Mouse (Mus musculus) left cerebral cortex, postnatal 36 days (tissue): ENCODE results near the gene Gm45713. TPM values are rescaled to one million over a fixed set of nuclear protein-coding genes. Genes with fewer than 3 reads are reported as not detected.
"Not testable (repeated sequence)": the region's sequence is repeated elsewhere in the genome, so short reads cannot be mapped to it uniquely, and the experiment has no call there.

Source experiments
- DNase-seq, 2 experiments: peaks; one replicate each; pipeline ENCODE4 v3.0.0; 2021 to 2022; ENCODE audit warnings: low spot score in 2 of 2, mixed read lengths in 1 of 2
- intact Hi-C: fragments of 180-260 bp; cut with DNase I; formaldehyde crosslinking; loops from one replicate; pipeline ENCODE4 v1.15.1; 2025
- total RNA-seq, 2 experiments: library from RNA; stranded (reverse); gene quantifications; 2 replicates each; pipeline ENCODE4 v1.2.3; 2021

Gm45713 gene
- not detected for total RNA-seq

DNA sequence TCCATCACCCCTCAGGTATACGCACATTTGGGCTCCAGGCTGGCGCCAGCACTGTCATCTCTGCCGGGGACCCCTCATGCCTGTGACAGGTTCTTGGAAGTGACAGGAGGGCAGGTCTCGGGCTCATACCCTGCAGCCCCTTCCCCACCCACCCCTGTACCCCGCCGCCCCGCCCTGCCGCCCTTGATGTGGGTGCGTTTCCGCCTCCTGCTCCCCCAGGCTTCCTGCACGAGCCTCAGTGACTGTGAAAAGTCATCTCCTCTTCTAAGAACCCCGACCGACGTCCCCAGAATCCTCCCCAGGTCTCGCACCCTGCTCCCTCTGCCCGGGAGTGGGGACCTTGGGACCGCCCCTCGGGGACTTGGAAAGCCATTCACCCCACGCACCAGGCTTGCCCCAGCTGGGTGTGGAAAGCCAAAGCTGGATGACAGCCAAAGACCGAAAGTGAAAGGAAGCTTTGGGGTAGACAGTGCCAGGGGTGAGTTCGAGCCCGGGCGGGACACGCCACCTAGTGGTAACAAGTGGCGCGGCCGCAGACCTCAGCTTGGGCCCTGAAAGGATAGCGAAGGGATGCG is at the start of gene Gm45713, which contains the start of gene Flt3l:
Gene Gm45713 (minus strand): TSS at position 239 of the 575 bp plus-strand sequence.
Gene Flt3l (minus strand): TSS at position 440 of the 575 bp plus-strand sequence.
- DNase-seq = peak; percentile 80 to 86
- intact Hi-C loops = loop anchor here (2.0 kb wide), 1 partner anchor 57 kb away; no protein-coding TSS in a partner anchor

DNA sequence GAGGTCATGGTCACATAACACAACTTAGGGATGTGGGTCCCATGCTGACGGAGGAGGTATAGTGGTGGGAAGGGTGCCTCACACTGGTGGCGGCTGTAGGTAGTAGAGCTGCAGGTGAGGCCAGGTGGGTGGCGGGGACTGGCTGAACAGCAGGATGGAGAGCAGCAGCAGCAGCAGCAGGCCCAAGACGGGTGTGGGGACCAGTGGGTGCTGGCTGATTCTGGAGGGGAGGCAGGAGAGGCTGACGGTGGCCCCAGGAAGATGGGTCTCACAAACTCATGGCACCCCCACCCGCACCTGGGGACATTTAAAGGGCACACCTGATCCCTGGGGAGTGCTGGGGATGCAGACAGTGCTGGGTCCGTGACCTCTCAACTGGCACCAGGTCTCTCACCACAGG is 47.6 kb upstream of the Gm45713 start:
- intact Hi-C loops = no loop called here
- no peak for DNase-seq

DNA sequence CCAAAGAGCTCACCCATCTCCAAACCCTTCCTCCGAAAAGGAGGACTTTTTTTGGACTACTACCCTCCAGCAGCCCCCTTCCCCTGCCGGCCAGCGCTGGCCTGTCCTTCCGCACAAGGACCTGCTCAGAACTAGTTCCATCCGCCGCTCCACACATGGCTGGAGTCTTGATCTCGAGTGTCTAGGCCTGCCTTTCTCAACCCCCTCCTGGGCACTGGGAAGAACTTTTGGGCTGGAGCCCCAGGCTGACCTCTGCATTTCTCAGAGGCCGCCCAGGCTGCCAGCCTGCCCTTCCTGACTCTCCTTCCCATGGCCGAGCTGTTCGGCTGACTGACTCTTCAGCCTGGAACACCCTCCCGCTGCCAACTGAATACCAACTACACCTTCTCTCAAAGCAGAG is 46.6 kb upstream of the Gm45713 start:
- no peak for DNase-seq
- intact Hi-C loops = no loop called here

DNA sequence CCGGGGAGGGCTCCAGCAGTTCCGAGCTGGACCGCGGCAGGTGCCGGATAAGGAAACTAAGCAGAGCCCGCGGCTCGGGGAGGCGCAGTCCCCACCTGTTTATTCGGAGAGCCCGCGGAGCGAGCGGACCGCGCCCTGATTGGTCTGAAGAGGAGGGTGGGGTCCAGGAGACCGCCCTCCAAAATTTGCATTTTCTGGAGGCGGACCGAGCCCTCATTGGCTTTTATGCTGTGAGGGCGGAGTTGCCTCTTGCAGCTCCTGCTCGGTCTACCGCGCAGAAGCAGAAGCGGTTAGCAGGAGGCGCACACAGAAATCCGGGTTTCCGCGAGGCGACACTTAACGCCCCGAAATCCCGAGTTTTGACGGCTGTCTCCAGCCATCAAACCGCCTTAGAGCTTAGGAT is 46.2 kb upstream of the Gm45713 start:
- DNase-seq = peak; percentile 84 to 85
- intact Hi-C loops = no loop called here

DNA sequence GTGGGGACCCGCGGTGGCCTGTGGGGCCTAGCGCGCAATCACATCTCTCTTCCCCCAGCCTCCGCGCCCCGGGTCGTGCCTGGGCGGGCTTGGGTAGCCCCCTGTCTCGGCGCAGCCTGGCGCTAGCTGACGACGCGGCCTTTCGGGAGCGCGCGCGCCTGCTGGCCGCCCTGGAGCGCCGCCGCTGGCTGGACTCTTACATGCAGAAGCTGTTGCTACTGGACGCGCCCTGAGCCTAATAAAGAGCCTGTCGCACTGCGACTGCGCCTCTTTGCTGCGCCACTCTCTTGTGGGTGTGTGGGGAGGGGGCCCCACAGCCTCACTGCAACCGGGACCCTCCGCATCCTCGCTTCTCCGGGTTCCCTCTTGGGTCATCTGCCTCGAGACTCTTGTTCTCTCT is 45.5 kb upstream of the Gm45713 start:
- DNase-seq = no peak
- intact Hi-C loops = no loop called here

- intact Hi-C loops = no loop called here
- DNase-seq = no peak
Observed at GRCm38 (mm10) chr7:45180896-45181477, 45.0 kb upstream of the Gm45713 start, which contains the start of gene Pth2. Gene Pth2, plus strand, starts transcription at chr7:45180995.

DNA sequence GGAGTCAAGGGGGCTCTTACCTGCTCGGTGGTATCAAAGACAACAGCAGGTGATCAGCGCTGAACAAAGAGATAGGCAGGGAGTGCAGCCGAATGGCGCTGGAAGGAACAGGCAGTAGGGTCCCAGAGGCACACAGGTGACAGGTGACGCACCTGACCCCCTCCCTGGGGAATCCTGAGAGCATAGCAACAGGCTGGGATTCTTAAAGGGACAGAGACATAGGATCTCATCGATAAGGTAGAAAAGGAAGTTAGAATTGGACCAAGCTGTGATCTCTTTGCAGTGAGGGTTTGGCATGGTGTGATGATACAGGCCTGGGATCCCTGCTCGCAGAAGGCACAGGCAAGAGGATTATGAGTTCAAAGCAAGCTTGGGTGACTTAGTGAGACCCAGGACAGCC is 43.4 kb upstream of the Gm45713 start, which contains the start of gene Gfy:
Gene Gfy (minus strand): TSS at position 101 of the 400 bp plus-strand sequence.
- intact Hi-C loops = no loop called here
- no peak for DNase-seq

DNA sequence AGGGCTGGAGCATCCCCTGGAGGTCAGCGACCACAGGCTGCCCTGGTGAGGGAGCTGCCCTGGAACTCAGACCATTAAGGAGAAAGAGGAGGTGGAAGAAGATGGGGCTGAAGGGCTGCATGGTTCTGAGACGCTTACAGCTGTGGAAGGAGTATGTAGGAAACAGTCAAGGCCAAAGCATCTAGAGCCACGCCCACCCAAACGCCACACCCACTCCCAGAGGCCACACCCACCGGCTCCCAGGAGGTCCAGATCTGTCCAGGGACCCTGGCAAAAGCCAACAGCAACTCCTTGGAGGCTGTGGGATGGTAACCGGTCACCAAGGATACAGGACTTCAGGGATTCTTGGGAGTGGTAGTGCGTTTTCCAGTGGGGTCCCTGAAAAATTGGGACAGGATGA is 42.5 kb upstream of the Gm45713 start:
- intact Hi-C loops = no loop called here

GRCm38 (mm10) chr7:45176356-45176755 is 40.3 kb upstream of the Gm45713 start:
- intact Hi-C loops = no loop called here
- DNase-seq = peak in 1 of 2 experiments; percentile 43

More for the DNA sequence above, 42.5 kb upstream of the Gm45713 start:
- no peak for DNase-seq

- peak in 1 of 2 experiments; percentile 19 for DNase-seq
- intact Hi-C loops = no loop called here
Observed at GRCm38 (mm10) chr7:45175929-45176328, 39.9 kb upstream of the Gm45713 start.

DNA sequence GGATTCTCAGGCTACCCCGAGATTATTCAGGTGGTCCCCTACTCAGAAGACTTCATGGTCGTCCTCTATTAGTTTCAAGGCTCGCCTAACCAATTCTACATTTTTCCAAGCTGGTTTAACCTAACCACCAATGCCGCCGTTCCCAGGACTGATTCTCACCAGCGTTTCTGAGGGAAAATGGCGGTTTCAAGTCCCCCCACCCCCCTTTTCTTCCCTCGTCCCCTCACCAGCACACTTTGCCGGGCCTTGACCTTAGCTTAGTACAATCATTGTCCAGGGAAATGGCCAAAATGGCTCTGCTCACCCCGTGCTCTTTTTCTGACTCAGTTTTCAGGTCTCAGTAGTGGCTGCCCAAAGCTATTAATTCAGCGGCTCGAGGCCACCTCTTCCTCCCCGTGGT is 39.4 kb upstream of the Gm45713 start:
- intact Hi-C loops = no loop called here
- no peak for DNase-seq

DNA sequence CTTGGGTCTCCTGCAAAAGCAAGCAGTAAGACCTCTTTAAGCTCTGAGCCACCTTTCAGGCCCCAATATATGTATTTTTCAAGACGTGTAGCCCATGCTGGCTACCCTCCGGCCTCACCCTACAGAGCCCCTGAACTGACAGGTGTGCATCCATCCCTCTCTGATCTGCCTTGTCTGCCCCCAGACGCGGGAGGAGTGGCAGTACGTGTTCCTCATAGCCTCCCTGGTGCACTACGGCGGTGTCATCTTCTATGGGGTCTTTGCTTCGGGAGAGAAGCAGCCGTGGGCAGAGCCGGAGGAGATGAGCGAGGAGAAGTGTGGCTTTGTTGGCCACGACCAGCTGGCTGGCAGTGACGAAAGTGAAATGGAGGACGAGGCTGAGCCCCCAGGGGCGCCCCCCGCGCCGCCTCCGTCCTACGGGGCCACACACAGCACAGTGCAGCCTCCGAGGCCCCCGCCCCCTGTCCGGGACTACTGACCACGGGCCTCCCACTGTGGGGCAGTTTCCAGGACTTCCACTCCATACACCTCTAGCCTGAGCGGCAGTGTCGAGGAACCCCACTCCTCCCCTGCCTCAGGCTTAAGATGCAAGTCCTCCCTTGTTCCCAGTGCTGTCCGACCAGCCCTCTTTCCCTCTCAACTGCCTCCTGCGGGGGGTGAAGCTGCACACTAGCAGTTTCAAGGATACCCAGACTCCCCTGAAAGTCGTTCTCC is 38.7 kb upstream of the Gm45713 start:
- intact Hi-C loops = no loop called here
- peak in 1 of 2 experiments; percentile 38 for DNase-seq

DNA sequence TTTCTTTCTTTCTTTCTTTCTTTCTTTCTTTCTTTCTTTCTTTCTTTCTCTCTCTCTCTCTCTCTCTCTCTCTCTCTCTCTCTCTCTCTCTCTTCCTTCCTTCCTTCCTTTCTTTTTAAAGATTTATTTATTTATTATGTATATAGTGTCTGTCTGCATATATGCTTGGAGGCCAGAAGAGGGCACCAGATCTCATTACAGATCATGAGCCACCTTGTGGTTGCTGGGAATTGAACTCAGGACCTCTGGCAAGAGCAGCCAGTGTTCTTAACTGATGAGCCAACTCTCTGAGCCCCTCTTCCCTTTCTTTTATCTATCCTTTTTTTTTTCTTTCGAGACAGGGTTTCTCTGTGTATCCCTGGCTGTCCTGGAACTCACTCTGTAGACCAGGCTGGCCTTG is 37.7 kb upstream of the Gm45713 start:
- DNase-seq, intact Hi-C loops: not testable (repeated sequence)

DNA sequence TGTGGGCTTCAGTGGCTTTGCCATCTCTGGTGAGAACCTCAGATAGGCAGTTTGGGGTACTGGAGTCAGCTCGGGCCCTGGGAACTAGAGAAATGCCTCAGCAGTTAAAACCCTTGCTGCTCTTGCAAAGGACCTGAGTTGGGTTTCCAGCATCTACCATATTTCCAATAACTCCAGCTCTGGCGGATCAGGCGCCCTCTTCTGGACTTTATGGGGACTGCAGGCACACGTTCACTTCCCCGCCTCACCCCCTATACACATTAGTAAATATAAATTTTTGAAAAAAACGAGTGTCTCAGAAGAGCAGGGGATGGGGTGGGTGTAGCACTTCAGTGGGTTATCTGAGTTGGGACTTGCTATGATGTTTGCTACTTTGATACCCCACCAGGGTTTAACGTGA is 36.9 kb upstream of the Gm45713 start:
- intact Hi-C loops = no loop called here

GRCm38 (mm10) chr7:45169495-45169894 is 33.5 kb upstream of the Gm45713 start:
- intact Hi-C loops = no loop called here
- peak in 1 of 2 experiments; percentile 40 for DNase-seq

More for the DNA sequence above, 36.9 kb upstream of the Gm45713 start:
- DNase-seq = peak in 1 of 2 experiments; percentile 27

DNA sequence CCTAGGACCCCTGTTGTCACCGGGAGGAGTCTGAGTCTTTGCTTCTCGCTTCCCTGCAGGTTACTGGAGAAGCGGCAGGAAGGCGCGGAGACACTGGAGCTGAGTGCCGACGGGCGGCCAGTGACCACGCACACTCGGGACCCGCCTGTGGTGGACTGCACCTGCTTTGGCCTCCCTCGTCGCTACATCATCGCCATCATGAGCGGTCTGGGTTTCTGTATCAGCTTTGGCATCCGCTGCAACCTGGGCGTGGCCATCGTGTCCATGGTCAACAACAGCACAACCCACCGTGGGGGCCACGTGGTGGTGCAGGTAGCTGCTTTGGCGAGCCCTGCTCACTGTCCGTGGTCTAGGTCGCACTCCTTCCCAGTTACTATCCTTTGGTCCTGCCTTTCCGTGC is 32.6 kb upstream of the Gm45713 start:
- peak in 1 of 2 experiments; percentile 23 for DNase-seq
- intact Hi-C loops = no loop called here

DNA sequence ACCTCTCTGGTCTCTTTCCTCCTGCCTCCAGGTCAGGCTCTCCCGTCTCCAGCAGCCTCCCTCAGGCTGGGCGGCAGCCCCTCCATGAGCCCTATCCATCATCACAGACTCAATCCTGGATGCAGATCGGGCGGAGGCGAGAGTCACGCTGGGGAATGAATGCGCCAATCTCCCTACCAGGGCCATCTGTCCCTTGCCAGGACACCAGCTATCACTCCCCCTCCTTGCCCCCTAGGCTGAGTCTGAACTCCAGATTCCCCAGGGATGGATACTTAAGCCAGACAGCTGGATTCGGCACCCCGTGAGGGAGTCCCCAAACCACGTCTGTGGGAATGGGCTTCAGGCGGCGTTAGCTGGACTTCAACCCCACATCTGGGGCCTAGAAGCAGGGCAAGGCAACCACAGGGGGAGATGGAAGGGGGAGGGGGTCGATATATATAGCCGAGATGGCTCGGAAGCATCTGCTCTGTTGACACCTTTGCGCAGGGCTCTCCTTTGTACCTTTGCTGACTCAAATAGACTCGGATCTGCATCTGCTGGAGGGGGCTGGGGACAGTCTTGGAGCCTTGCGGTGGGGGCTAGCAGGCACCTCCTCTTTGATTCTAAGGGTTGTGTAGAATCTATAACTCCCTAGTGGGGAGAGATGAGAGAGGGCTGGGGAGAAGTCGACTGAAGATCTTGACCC is 31.9 kb upstream of the Gm45713 start:
- DNase-seq = peak; percentile 61 to 74
- intact Hi-C loops = loop anchor here (2.0 kb wide), 1 partner anchor 65 kb away; no protein-coding TSS in a partner anchor

GRCm38 (mm10) chr7:45166950-45167401 is 30.9 kb upstream of the Gm45713 start:
- intact Hi-C loops = loop anchor here (2.0 kb wide), 1 partner anchor 66 kb away; no protein-coding TSS in a partner anchor
- DNase-seq = peak; percentile 61 to 78

DNA sequence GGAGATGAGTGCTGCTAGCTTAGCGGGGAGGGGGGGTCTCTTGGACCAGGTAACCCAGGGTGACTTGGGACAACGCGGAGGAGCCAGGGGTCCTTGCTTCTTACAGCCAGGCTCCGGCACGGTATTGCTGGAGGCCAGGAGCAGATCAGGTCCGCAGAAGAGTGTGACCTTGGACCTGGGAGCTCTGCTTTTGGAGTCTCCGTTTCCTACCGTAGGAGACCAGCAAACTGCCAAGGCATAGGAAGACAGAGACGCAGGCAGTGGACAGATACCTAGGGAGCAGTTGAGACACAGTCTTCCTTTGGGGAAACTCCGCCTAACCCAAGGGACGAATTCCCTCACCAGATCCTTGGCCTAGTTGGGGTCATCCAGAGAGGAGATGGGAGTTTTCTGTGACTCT is 29.7 kb upstream of the Gm45713 start:
- no peak for DNase-seq
- intact Hi-C loops = loop anchor here (2.0 kb wide), 1 partner anchor 67 kb away; no protein-coding TSS in a partner anchor

DNA sequence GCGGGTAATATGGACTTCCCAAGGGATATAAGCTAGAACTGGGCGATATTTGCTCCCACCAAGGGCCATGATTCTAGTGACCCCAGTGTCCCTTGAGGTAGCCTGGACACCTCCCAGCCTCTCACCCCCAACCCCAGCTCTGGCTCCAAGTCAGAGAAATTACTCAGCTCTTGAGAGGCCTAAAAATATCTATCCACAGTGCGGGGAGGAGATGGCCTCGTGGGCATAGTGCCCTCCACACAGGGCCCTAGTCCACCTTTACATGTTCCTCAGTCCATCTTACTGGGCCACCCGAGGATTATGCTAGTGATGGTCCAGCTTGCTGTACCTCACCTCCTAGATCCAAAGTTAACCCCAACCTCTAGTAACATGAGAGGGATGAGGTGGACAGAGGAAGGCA is 28.8 kb upstream of the Gm45713 start:
- DNase-seq = peak in 1 of 2 experiments; percentile 28
- intact Hi-C loops = no loop called here
